Mouse (Mus musculus) megakaryocyte, embryonic 14.5 days (primary cell): ENCODE data around the gene Ubqln1. TPM values are rescaled to one million over a fixed set of nuclear protein-coding genes. Genes with fewer than 3 reads are reported as not detected.
"Not testable (repeated sequence)": the region's sequence is repeated elsewhere in the genome, so short reads cannot be mapped to it uniquely, and the experiment has no call there.

Source experiments
- H3K27me3 ChIP-seq: replicated peaks from 2 replicates; pipeline ENCODE3; 2012; ENCODE audit warnings: inconsistent platforms
- H3K36me3 ChIP-seq: replicated peaks from 2 replicates; pipeline ENCODE3; 2012; ENCODE audit warnings: low read length, inconsistent platforms, mixed read lengths
- H3K4me1 ChIP-seq: 2 replicates; pipeline ENCODE4 v1.6.1; 2012; ENCODE audit warnings: inconsistent platforms
- H3K4me3 ChIP-seq: replicated peaks from 2 replicates; pipeline ENCODE3; 2012; ENCODE audit warnings: moderate library complexity, mild to moderate bottlenecking, inconsistent platforms
- H3K9me3 ChIP-seq: 2 replicates; pipeline ENCODE4 v1.6.1; 2012; ENCODE audit warnings: inconsistent platforms
- FLI1 ChIP-seq: IDR thresholded peaks from 2 replicates; pipeline ENCODE4 v1.6.1; 2012; ENCODE audit warnings: low read length, inconsistent platforms, mixed read lengths
- GATA1 ChIP-seq: IDR thresholded peaks from 3 replicates; pipeline ENCODE4 v1.6.1; 2012; ENCODE audit warnings: mixed read lengths, low read length, inconsistent platforms, borderline replicate concordance
- polyA plus RNA-seq: library from polyadenylated mRNA; stranded (reverse); fragments of >175 nt; gene quantifications from 2 replicates; pipeline ENCODE4 v1.2.3, GENCODE M21; 2012; ENCODE audit warnings: low replicate concordance; ENCODE audit not compliant: insufficient read depth

Gene Ubqln1
- polyA plus RNA-seq, 1 experiment: 33.9 TPM

GRCm38 (mm10) chr13:58157447-58158098 is 57.9 kb downstream of the Ubqln1 start, which contains the start of gene Idnk:
TSS of gene Idnk (plus strand) at chr13:58157649.
- H3K4me1 ChIP-seq: peaks cover 19% of the 10 kb centered on the region
- H3K36me3 ChIP-seq: peaks cover 32% of the 10 kb centered on the region
- no peak for TF ChIP-seq FLI1
- peak within 1 kb of the TSS; percentile 100 for H3K4me3 ChIP-seq
- H3K27me3 ChIP-seq: no peaks in the 10 kb centered on the region
- H3K9me3 ChIP-seq: peaks cover 13% of the 10 kb centered on the region

- H3K9me3 ChIP-seq: peaks cover 13% of the 10 kb centered on the region
- H3K4me1 ChIP-seq: peaks cover 19% of the 10 kb centered on the region
- H3K27me3 ChIP-seq: peaks cover 2% of the 10 kb centered on the region
- TF ChIP-seq GATA1: no peak
- no peak for TF ChIP-seq FLI1
- peaks cover 28% of the 10 kb centered on the region for H3K36me3 ChIP-seq
- H3K4me3 ChIP-seq: peak overlapping the region; percentile 100
Observed at GRCm38 (mm10) chr13:58157036-58157435, 58.4 kb downstream of the Ubqln1 start.

- Histone ChIP-seq H3K4me1 (peaks cover 19% of the 10 kb centered on the region), H3K4me3 (no peak overlapping the region), H3K36me3 (peaks cover 19% of the 10 kb centered on the region), H3K9me3 (peaks cover 7% of the 10 kb centered on the region), H3K27me3 (peaks cover 2% of the 10 kb centered on the region)
- TF ChIP-seq FLI1 (no peak), GATA1 (no peak)
Observed at GRCm38 (mm10) chr13:58156031-58156430, 59.4 kb downstream of the Ubqln1 start.

GRCm38 (mm10) chr13:58150442-58150841 is 65.0 kb downstream of the Ubqln1 start:
- Histone ChIP-seq H3K9me3 (0 out of 2 replicates have a peak, but pooled peaks cover 7% of the 10 kb centered on the region), H3K27me3 (peaks cover 5% of the 10 kb centered on the region), H3K36me3 (no peaks in the 10 kb centered on the region), H3K4me1 (peaks cover 14% of the 10 kb centered on the region), H3K4me3 (no peak overlapping the region)
- TF ChIP-seq GATA1 (no peak), FLI1 (no peak)

GRCm38 (mm10) chr13:58149629-58150028 is 65.8 kb downstream of the Ubqln1 start:
- no peaks in the 10 kb centered on the region for H3K36me3 ChIP-seq
- 0 out of 2 replicates have a peak, but pooled peaks cover 7% of the 10 kb centered on the region for H3K9me3 ChIP-seq
- peaks cover 14% of the 10 kb centered on the region for H3K4me1 ChIP-seq
- H3K27me3 ChIP-seq: peaks cover 5% of the 10 kb centered on the region
- no peak overlapping the region for H3K4me3 ChIP-seq
- no peak for TF ChIP-seq GATA1
- TF ChIP-seq FLI1: no peak

GRCm38 (mm10) chr13:58149033-58149558 is 66.4 kb downstream of the Ubqln1 start:
- Histone ChIP-seq H3K4me3 (peak overlapping the region; percentile 90), H3K27me3 (peaks cover 5% of the 10 kb centered on the region), H3K36me3 (no peaks in the 10 kb centered on the region), H3K9me3 (0 out of 2 replicates have a peak, but pooled peaks cover 7% of the 10 kb centered on the region), H3K4me1 (peaks cover 14% of the 10 kb centered on the region)
- TF ChIP-seq FLI1 (no peak), GATA1 (no peak)

- TF ChIP-seq FLI1: no peak
- TF ChIP-seq GATA1: no peak
Observed at GRCm38 (mm10) chr13:58148256-58148831, 67.1 kb downstream of the Ubqln1 start.

GRCm38 (mm10) chr13:58147760-58148159 is 67.7 kb downstream of the Ubqln1 start:
- TF ChIP-seq FLI1 (no peak), GATA1 (no peak)
- Histone ChIP-seq H3K4me3 (no peak overlapping the region), H3K27me3 (peaks cover 5% of the 10 kb centered on the region)

More at GRCm38 (mm10) chr13:58148256-58148831, 67.1 kb downstream of the Ubqln1 start:
- peak overlapping the region; percentile 90 for H3K4me3 ChIP-seq
- H3K36me3 ChIP-seq: no peaks in the 10 kb centered on the region
- 0 out of 2 replicates have a peak, but pooled peaks cover 7% of the 10 kb centered on the region for H3K9me3 ChIP-seq
- peaks cover 5% of the 10 kb centered on the region for H3K27me3 ChIP-seq
- H3K4me1 ChIP-seq: peaks cover 14% of the 10 kb centered on the region

GRCm38 (mm10) chr13:58146603-58147002 is 68.8 kb downstream of the Ubqln1 start:
- not testable (repeated sequence) for H3K4me3 ChIP-seq, H3K27me3 ChIP-seq, H3K36me3 ChIP-seq, H3K9me3 ChIP-seq
- H3K4me1 ChIP-seq: peaks cover 14% of the 10 kb centered on the region

More at GRCm38 (mm10) chr13:58147760-58148159, 67.7 kb downstream of the Ubqln1 start:
- no peaks in the 10 kb centered on the region for H3K36me3 ChIP-seq
- 0 out of 2 replicates have a peak, but pooled peaks cover 7% of the 10 kb centered on the region for H3K9me3 ChIP-seq
- peaks cover 14% of the 10 kb centered on the region for H3K4me1 ChIP-seq

GRCm38 (mm10) chr13:58131692-58132091 is 83.8 kb downstream of the Ubqln1 start:
- Histone ChIP-seq H3K27me3 (peaks cover 6% of the 10 kb centered on the region), H3K4me3 (no peak overlapping the region), H3K4me1 (peaks cover 11% of the 10 kb centered on the region), H3K9me3 (peaks cover 40% of the 10 kb centered on the region), H3K36me3 (no peaks in the 10 kb centered on the region)
- TF ChIP-seq FLI1 (no peak), GATA1 (no peak)
